Mouse (Mus musculus) forebrain, postnatal 0 days (tissue): Measurements from ENCODE around the gene Npas2. TPM values are rescaled to one million over a fixed set of nuclear protein-coding genes. Genes with fewer than 3 reads are reported as not detected.
A peak's percentile ranks its signal among the peaks of the same experiment; 100 is the strongest.

Experiments
- ATAC-seq: fragments of 200-750 bp; cut with Nextera tagmentation; 2 replicates; pipeline ENCODE4 v1.8.0; 2017; ENCODE audit warnings: mild to moderate bottlenecking, moderate library complexity
- DNase-seq: peaks from one replicate; pipeline ENCODE4 v3.0.0-alpha.2; 2015
- H3K27ac ChIP-seq: fragments of 300-500 bp; sonication (generic); 2 replicates; pipeline ENCODE4 v1.5.1; 2014; ENCODE audit warnings: low read depth, mild to moderate bottlenecking, antibody characterized with exemption, low read length, moderate library complexity, mixed read lengths
- H3K27me3 ChIP-seq: fragments of 300-500 bp; sonication (generic); 2 replicates; pipeline ENCODE4 v1.6.1; 2014; ENCODE audit warnings: mild to moderate bottlenecking, low read length, mixed read lengths; ENCODE audit not compliant: insufficient read depth
- H3K36me3 ChIP-seq: fragments of 300-500 bp; sonication (generic); 2 replicates; pipeline ENCODE4 v1.6.1; 2014; ENCODE audit warnings: mild to moderate bottlenecking, moderate library complexity; ENCODE audit not compliant: insufficient read depth
- H3K4me1 ChIP-seq: fragments of 300-500 bp; sonication (generic); 2 replicates; pipeline ENCODE4 v1.6.1; 2014; ENCODE audit warnings: antibody characterized with exemption; ENCODE audit not compliant: insufficient read depth
- H3K4me2 ChIP-seq: fragments of 300-500 bp; sonication (generic); 2 replicates; pipeline ENCODE4 v1.6.1; 2014; ENCODE audit warnings: low read depth, mild to moderate bottlenecking, moderate library complexity
- H3K4me3 ChIP-seq: fragments of 300-500 bp; sonication (generic); 2 replicates; pipeline ENCODE4 v1.5.1; 2014; ENCODE audit warnings: low read depth, low read length, mixed read lengths
- H3K9ac ChIP-seq: fragments of 300-500 bp; sonication (generic); 2 replicates; pipeline ENCODE4 v1.6.1; 2014; ENCODE audit warnings: mild to moderate bottlenecking
- H3K9me3 ChIP-seq: fragments of 300-500 bp; sonication (generic); 2 replicates; pipeline ENCODE4 v1.6.1; 2016; ENCODE audit warnings: low read length
- CTCF ChIP-seq: sonication (generic); IDR thresholded peaks from 2 replicates; pipeline ENCODE4 v1.5.1; 2016; ENCODE audit warnings: antibody characterized with exemption, control low read depth, low read depth
- WGBS: fragments of 180-500 bp; shearing (Covaris S2); extraction: QIAGEN DNeasy Blood & Tissue Kit; methylation state at CpG from one replicate; pipeline ENCODE4 v1.1.7; 2014; 5-methylcytosine and 5-hydroxymethylcytosine counted together
- polyA plus RNA-seq: library from polyadenylated mRNA; unstranded; fragments of >200 nt; fragmentation: Nextera tagmentation; extraction: Ambion mirVana; gene quantifications from 2 replicates; pipeline ENCODE4 v1.2.1, GENCODE M21; 2015
- total RNA-seq: library from RNA; depleted of rRNA; stranded (reverse); fragments of >200 nt; gene quantifications from 2 replicates; pipeline ENCODE4 v1.2.3, GENCODE M21; 2014

The Npas2 gene
- total and polyA plus RNA-seq, 2 experiments from 2014 or later, result 3.3 to 4.6 TPM

- ATAC-seq, result no peak
These were observed 13.0 kb upstream of the Npas2 start for GRCm38 (mm10) chr1:39180517-39180916.

GRCm38 (mm10) chr1:39181901-39182300 is 11.6 kb upstream of the Npas2 start:
- DNase-seq (no peak), ATAC-seq (no peak)
- H3K9ac ChIP-seq, result no peak overlapping the region
- 83% methylated on average over 4 of the region's 4 CpGs for WGBS
- no peak for TF ChIP-seq CTCF
- no peaks in the 10 kb centered on the region for H3K36me3 ChIP-seq
- H3K27me3 ChIP-seq, result no peaks in the 10 kb centered on the region
- no peaks in the 10 kb centered on the region for H3K9me3 ChIP-seq
- no peak overlapping the region for H3K4me2 ChIP-seq
- H3K4me3 ChIP-seq, result no peak overlapping the region
- no peak overlapping the region for H3K27ac ChIP-seq
- no peaks in the 10 kb centered on the region for H3K4me1 ChIP-seq

More at GRCm38 (mm10) chr1:39180517-39180916, 13.0 kb upstream of the Npas2 start:
- no peak for DNase-seq
- Histone ChIP-seq H3K4me1 (no peaks in the 10 kb centered on the region), H3K4me2 (no peak overlapping the region), H3K9me3 (no peaks in the 10 kb centered on the region), H3K27me3 (no peaks in the 10 kb centered on the region), H3K36me3 (no peaks in the 10 kb centered on the region), H3K4me3 (no peak overlapping the region), H3K9ac (no peak overlapping the region), H3K27ac (no peak overlapping the region)
- peak; percentile 29; the same call in 1 of the 2 replicates for TF ChIP-seq CTCF
- 98% methylated on average over 1 of the region's 1 CpGs for WGBS

GRCm38 (mm10) chr1:39185833-39186232 is 7.7 kb upstream of the Npas2 start:
- Histone ChIP-seq H3K9ac (no peak overlapping the region), H3K27ac (0 out of 2 replicates have a peak overlapping the region, but pooled peaks have one; percentile 29), H3K4me3 (no peak overlapping the region), H3K9me3 (no peaks in the 10 kb centered on the region), H3K36me3 (no peaks in the 10 kb centered on the region), H3K27me3 (no peaks in the 10 kb centered on the region; the same call in 1 of the 2 replicates), H3K4me1 (no peaks in the 10 kb centered on the region), H3K4me2 (no peak overlapping the region)
- peak; percentile 17 for DNase-seq
- TF ChIP-seq CTCF, result no peak
- ATAC-seq, result peak; percentile 67; the same call in 1 of the 2 replicates
- WGBS, result 57% methylated on average over 5 of the region's 5 CpGs

- WGBS, result 59% methylated on average over 6 of the region's 6 CpGs
- H3K4me1 ChIP-seq, result no peaks in the 10 kb centered on the region
- no peak for ATAC-seq
- TF ChIP-seq CTCF, result no peak
- H3K4me2 ChIP-seq, result no peak overlapping the region
- DNase-seq, result no peak
- no peak overlapping the region for H3K4me3 ChIP-seq
- no peaks in the 10 kb centered on the region; the same call in 1 of the 2 replicates for H3K27me3 ChIP-seq
- H3K36me3 ChIP-seq, result no peaks in the 10 kb centered on the region
- H3K27ac ChIP-seq, result no peak overlapping the region
- H3K9ac ChIP-seq, result no peak overlapping the region
- no peaks in the 10 kb centered on the region for H3K9me3 ChIP-seq
These were observed 6.7 kb upstream of the Npas2 start for GRCm38 (mm10) chr1:39186711-39187437.

- no peak for DNase-seq
- ATAC-seq, result no peak
- Histone ChIP-seq H3K36me3 (no peaks in the 10 kb centered on the region), H3K27ac (no peak overlapping the region), H3K4me2 (no peak overlapping the region), H3K9ac (no peak overlapping the region), H3K4me3 (no peak overlapping the region), H3K4me1 (no peaks in the 10 kb centered on the region), H3K27me3 (peaks cover 20% of the 10 kb centered on the region), H3K9me3 (no peaks in the 10 kb centered on the region)
- no peak for TF ChIP-seq CTCF
- 66% methylated on average over 5 of the region's 5 CpGs for WGBS
These were observed 2.4 kb upstream of the Npas2 start for GRCm38 (mm10) chr1:39191122-39191521.

GRCm38 (mm10) chr1:39192460-39192996 is 1.0 kb upstream of the Npas2 start:
- peak; percentile 51 for DNase-seq
- H3K9ac ChIP-seq, result peak overlapping the region; percentile 71
- H3K27me3 ChIP-seq, result peaks cover 21% of the 10 kb centered on the region
- under 1% methylated on average over 28 of the region's 28 CpGs for WGBS
- peak; percentile 32 for ATAC-seq
- TF ChIP-seq CTCF, result peak; percentile 36
- H3K4me2 ChIP-seq, result peak overlapping the region; percentile 99
- H3K4me1 ChIP-seq, result no peaks in the 10 kb centered on the region
- H3K4me3 ChIP-seq, result peak overlapping the region; percentile 80
- H3K27ac ChIP-seq, result no peak overlapping the region
- H3K9me3 ChIP-seq, result no peaks in the 10 kb centered on the region
- H3K36me3 ChIP-seq, result no peaks in the 10 kb centered on the region
